Mouse (Mus musculus) spleen, adult 2 months (tissue): ENCODE data around the gene Fam98b. TPM values are rescaled to one million over a fixed set of nuclear protein-coding genes. Genes with fewer than 3 reads are reported as not detected.

Experiments
- DNase-seq, 2 experiments: peaks; one replicate each; pipeline versions ENCODE4 v3.0.0 to v3.0.0-alpha.2; 2012 to 2021; ENCODE audit warnings: low spot score in 2 of 2, low read depth in 1 of 2
- H3K27ac ChIP-seq: fragments of 200-500 bp; 2 replicates; pipeline ENCODE4 v1.5.1; 2012; ENCODE audit warnings: low read length, inconsistent platforms; ENCODE audit not compliant: insufficient read depth
- H3K27me3 ChIP-seq: fragments of 200-500 bp; 2 replicates; pipeline ENCODE4 v1.6.1; 2012; ENCODE audit warnings: mild to moderate bottlenecking, moderate library complexity, low read length, inconsistent platforms; ENCODE audit not compliant: control insufficient read depth, insufficient read depth
- H3K36me3 ChIP-seq: fragments of 200-500 bp; 2 replicates; pipeline ENCODE4 v1.6.1; 2012; ENCODE audit warnings: mild to moderate bottlenecking, low read length, inconsistent platforms; ENCODE audit not compliant: control insufficient read depth, insufficient read depth
- H3K4me1 ChIP-seq: fragments of 200-500 bp; 2 replicates; pipeline ENCODE4 v1.6.1; 2011; ENCODE audit warnings: inconsistent platforms; ENCODE audit not compliant: control insufficient read depth, insufficient read depth, insufficient read length
- H3K4me3 ChIP-seq: fragments of 200-500 bp; 2 replicates; pipeline ENCODE4 v1.5.1; 2011; ENCODE audit warnings: mild to moderate bottlenecking, inconsistent platforms; ENCODE audit not compliant: insufficient read depth, insufficient read length; ENCODE audit errors: extremely low read depth
- CTCF ChIP-seq: fragments of 200-500 bp; IDR thresholded peaks from 2 replicates; pipeline ENCODE4 v1.5.1; 2011; ENCODE audit warnings: mild to moderate bottlenecking, inconsistent platforms; ENCODE audit not compliant: insufficient read depth, insufficient read length, insufficient replicate concordance; ENCODE audit errors: extremely low read depth
- POLR2A ChIP-seq: fragments of 200-500 bp; IDR thresholded peaks from 2 replicates; pipeline ENCODE4 v1.6.1; 2011; ENCODE audit warnings: low read depth, low read length, inconsistent platforms
- WGBS: fragments of 180-500 bp; shearing (Covaris S2); methylation state at CpG from one replicate; pipeline ENCODE4 v1.1.7; 2018; 5-methylcytosine and 5-hydroxymethylcytosine counted together
- polyA plus RNA-seq: library from polyadenylated mRNA; depleted of rRNA; stranded (reverse); fragments of >200 nt; gene quantifications from 2 replicates; pipeline ENCODE4 v1.2.3, GENCODE M21; 2012

Gene Fam98b
- polyA plus RNA-seq, 1 experiment = 4.0 TPM

- Histone ChIP-seq H3K27me3 (no peaks in the 10 kb centered on the region), H3K4me3 (no peak overlapping the region), H3K36me3 (peaks cover 23% of the 10 kb centered on the region), H3K4me1 (peaks cover 15% of the 10 kb centered on the region), H3K27ac (peak overlapping the region; percentile 83)
- 36% methylated on average over 12 of the region's 12 CpGs for WGBS
- TF ChIP-seq CTCF (no peak), POLR2A (no peak)
- peak; percentile 56 to 83 for DNase-seq
Observed at GRCm38 (mm10) chr2:117303391-117304350, 54.1 kb downstream of the Fam98b start.

DNA sequence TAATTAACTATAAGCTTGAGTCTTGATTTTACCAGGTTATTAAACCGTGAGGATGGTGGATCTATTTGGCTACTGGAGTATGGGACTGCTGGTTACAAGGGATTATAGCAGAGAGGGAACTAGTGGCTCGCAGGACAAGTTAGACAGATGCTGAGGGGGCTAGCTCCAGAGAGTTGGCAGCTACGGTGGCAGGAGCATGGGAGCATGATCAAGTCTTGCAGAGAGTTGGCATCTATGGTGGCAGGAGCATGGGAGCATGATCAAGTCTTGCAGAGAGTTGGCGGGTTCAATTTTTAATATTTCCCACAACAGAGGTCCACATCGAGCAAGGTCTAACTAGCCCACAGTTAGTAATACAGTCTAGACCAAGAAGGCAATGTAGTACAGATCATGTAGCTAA, 55.4 kb downstream of the Fam98b start:
- peaks cover 15% of the 10 kb centered on the region for H3K4me1 ChIP-seq
- TF ChIP-seq POLR2A (no peak), CTCF (no peak)
- DNase-seq = no peak
- no peak overlapping the region for H3K27ac ChIP-seq
- H3K27me3 ChIP-seq = no peaks in the 10 kb centered on the region
- peaks cover 16% of the 10 kb centered on the region for H3K36me3 ChIP-seq
- H3K4me3 ChIP-seq = no peak overlapping the region
- 89% methylated on average over 5 of the region's 5 CpGs for WGBS

- DNase-seq = no peak
- TF ChIP-seq CTCF (no peak), POLR2A (no peak)
- H3K36me3 ChIP-seq = peaks cover 2% of the 10 kb centered on the region; the same call in 1 of the 2 replicates
- WGBS = 84% methylated on average over 3 of the region's 3 CpGs
- H3K4me1 ChIP-seq = peaks cover 25% of the 10 kb centered on the region
- H3K27ac ChIP-seq = no peak overlapping the region
- H3K4me3 ChIP-seq = no peak overlapping the region
- no peaks in the 10 kb centered on the region for H3K27me3 ChIP-seq
Observed at GRCm38 (mm10) chr2:117307959-117308358, 58.4 kb downstream of the Fam98b start.

- TF ChIP-seq POLR2A (no peak), CTCF (no peak)
- 89% methylated on average over 2 of the region's 2 CpGs for WGBS
Observed at GRCm38 (mm10) chr2:117309046-117309445, 59.5 kb downstream of the Fam98b start.

GRCm38 (mm10) chr2:117311349-117311748, 61.8 kb downstream of the Fam98b start:
- peaks cover 25% of the 10 kb centered on the region for H3K4me1 ChIP-seq
- H3K27ac ChIP-seq = no peak overlapping the region
- H3K36me3 ChIP-seq = no peaks in the 10 kb centered on the region
- 80% methylated on average over 1 of the region's 1 CpGs for WGBS
- no peak overlapping the region for H3K4me3 ChIP-seq
- no peaks in the 10 kb centered on the region for H3K27me3 ChIP-seq
- no peak for TF ChIP-seq POLR2A
- no peak for DNase-seq

More at GRCm38 (mm10) chr2:117309046-117309445, 59.5 kb downstream of the Fam98b start:
- peaks cover 2% of the 10 kb centered on the region; the same call in 1 of the 2 replicates for H3K36me3 ChIP-seq
- H3K27me3 ChIP-seq = no peaks in the 10 kb centered on the region
- no peak overlapping the region for H3K4me3 ChIP-seq
- H3K4me1 ChIP-seq = peaks cover 30% of the 10 kb centered on the region
- no peak overlapping the region for H3K27ac ChIP-seq
- DNase-seq = no peak

GRCm38 (mm10) chr2:117312030-117312429, 62.5 kb downstream of the Fam98b start:
- Histone ChIP-seq H3K4me1 (peaks cover 25% of the 10 kb centered on the region), H3K27ac (no peak overlapping the region), H3K4me3 (no peak overlapping the region), H3K27me3 (no peaks in the 10 kb centered on the region), H3K36me3 (no peaks in the 10 kb centered on the region)
- TF ChIP-seq POLR2A = no peak
- DNase-seq = no peak
- 68% methylated on average over 2 of the region's 2 CpGs for WGBS

DNA sequence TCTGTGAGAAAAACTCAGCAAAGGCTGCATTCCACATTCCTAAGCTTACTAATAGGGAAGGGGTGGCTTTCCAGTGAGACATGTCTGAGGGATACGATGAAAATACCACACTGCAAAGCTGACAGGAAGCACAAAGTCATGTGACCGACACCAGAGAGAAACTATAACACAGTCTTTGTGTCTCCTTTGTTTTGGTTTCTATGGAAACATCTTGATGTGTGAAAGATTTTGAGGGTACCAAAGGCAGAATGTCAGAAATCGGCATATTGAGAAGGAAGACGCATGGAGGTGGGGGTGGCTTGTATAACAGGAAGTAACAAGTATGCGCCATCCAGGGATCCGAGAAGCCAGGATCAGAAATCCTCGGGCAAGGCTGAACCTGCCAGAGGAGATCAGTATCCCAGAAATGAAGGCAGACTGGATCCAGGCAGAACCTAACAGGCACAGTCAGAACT, 62.9 kb downstream of the Fam98b start:
- no peak overlapping the region for H3K4me3 ChIP-seq
- H3K4me1 ChIP-seq = peaks cover 25% of the 10 kb centered on the region
- no peaks in the 10 kb centered on the region for H3K36me3 ChIP-seq
- peak overlapping the region; percentile 33; the same call in 1 of the 2 replicates for H3K27ac ChIP-seq
- no peaks in the 10 kb centered on the region for H3K27me3 ChIP-seq
- TF ChIP-seq CTCF (no peak), POLR2A (no peak)
- 57% methylated on average over 7 of the region's 7 CpGs for WGBS
- peak in 1 of 2 experiments; percentile 65 for DNase-seq
